Mouse (Mus musculus) common myeloid progenitor, adult 5-6 weeks (primary cell): ENCODE results near the gene Rybp. TPM values are rescaled to one million over a fixed set of nuclear protein-coding genes. Genes with fewer than 3 reads are reported as not detected.

ENCODE experiments used
- ATAC-seq: replicated peaks from 2 replicates; pipeline ENCODE4 v1.8.0; 2016; ENCODE audit warnings: low read depth, mild to moderate bottlenecking, moderate TSS enrichment, inconsistent platforms; ENCODE audit not compliant: poor library complexity, severe bottlenecking
- total RNA-seq: library from RNA; stranded (forward); fragments of 200-1000, 187-1606 nt; gene quantifications from 2 replicates; pipeline ENCODE4 v1.2.3, GENCODE M21; 2017

Gene Rybp
- total RNA-seq, 1 experiment from 2014 or later, result 56.1 TPM

DNA sequence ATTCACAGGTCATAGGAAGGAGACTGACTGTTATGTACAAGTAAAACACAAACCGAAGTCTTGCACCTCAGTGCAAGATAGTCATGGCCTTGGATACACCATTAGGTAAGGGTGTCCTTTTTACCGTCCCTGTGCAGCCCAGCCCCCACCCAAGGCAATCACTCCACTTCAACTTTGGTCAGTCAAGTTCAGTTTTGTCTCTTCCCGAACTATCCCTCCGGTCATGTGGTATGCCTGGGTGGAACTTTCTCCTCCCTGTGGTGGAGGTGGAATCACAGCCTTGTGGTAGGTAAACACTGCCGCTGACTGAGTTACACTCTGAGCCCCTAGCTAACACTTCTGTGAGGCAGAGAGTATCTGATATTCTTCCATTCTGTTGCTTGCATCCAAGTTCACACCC is 1.8 kb upstream of the Rybp start:
- no peak for ATAC-seq

DNA sequence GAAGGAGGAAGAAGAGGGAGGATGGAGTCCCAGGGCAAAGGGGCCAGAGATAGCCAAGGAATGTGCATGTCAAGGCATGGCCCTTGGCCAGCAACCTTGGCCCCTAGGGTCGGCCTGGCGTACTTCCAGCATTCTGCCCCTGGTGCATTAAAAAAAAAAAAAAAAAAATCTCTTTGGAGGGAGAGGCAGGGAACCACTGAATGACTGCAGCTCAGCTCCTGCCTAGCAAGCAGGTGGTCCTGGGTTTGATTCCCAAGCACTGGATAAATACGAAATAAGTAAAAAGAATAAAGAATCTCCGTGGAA is 1.4 kb upstream of the Rybp start:
- ATAC-seq, result no peak

DNA sequence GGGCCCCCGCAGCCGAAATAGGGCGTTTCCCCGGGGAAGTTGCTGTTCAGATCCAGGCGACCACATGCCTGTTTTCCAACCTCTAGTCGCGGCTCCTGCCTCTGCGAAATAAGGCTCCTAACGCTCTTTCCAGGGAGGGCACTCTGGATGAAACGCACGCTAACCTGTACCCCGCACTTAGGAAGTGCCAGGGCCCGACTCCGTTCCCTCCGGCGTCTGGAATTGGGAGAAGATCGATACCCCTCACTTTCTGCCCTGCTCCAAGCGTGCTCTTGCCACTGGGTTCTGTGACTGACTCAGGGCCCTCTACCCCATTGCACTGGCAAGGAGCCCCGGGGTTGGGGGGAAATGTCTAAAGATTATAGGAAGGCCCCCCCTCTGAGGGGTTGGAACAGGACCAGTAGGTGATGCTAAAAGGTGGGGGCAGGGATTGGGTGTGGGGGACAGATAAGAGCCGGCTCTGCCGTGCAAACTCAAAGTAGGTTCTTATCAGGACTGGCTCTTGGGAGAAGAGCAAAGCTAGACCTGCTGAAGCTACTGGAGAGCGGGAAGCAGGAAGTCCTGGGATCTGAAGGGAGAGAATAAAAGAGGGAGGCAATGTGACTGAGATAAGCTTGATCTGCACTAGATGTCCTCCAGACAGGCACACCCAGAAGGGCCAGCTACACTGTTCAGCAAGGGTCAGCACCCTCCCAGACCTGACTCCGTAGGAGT is 888 bp upstream of the Rybp start:
- ATAC-seq, result peak; percentile 26

DNA sequence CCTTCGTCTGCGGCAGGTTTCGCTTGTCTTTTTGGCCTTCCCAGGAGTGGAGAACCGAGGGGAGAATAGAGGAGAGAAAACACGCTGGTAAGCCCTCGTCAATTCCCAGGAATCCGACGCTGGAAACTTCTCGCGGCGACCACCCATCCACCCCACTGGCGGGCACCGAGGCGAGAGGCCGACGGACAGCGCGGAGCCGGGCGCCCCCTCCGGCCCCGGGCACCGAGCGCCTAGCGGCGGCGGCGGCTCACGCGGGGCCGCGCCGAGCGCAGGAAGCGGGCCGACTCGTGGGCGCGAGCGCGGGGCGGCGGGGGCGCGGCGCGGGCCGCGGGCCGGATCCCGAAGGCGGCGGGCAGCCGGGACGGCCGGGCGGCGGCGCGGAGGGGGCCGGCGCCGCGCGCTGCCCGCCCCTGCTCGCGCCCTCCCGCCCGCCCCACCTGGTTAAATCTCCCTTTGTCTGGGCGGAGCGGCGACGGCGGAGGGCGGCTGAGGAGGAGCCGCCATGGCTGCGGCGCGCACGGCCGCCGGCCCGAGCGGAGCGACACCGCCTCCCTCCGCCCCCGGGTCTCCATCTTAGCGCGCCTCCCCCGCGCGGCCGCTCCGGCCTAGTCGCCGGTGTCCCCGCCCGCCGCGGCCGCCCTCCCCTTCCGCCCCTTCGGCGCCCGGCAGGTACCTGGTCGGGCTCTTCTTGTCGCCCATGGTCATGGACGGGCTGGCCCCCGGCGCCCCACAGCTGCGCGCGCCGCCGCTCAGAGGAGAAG is 532 bp downstream of the Rybp start:
- ATAC-seq, result peak; percentile 15; the same call in 1 of the 2 replicates

DNA sequence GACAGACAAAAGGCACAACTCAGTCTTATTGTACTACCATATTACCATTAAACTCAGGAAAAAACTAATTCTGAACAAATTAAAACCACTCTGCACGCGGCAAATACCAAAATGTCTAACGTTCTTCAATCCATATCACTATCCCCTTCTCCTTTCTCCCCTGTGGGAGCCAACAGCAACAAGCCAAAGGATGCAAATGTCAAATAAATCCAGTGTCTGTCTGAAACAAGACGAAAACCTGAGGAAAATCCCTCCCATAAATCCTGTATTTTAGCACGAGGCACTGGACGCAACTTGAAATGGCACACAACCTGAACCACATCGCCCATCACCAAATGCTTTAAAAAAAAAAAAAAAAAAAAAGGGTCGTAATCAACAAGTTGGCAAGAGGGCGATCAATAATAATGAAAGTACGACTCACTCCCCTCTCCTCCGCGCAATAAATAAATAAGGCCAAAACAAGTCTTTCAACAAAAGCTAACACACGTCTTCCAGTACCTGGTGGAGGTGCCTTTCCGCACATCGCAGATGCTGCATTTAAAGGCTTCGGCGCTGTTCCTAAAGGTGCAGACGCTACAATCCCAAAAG is 1.2 kb downstream of the Rybp start:
- no peak for ATAC-seq

DNA sequence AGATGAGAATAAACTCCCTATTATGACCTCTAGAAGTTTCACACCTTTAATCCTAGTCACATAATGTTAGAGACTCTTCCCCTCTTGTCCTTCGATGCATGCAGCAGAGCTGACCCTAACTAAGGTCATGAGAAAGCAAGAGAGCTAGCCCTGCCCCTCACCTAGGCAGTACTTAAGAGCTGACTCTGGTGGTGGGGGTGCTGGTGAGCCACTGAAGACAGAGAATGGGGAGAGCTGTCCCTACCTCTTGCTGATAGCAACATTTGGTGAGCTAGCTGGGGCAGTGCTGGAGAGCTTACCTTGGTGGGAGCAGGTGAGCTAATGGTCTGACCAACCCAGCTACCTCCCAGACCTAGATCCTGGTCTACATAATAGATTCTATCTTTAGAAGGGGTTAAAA is 8.4 kb downstream of the Rybp start:
- ATAC-seq, result no peak

DNA sequence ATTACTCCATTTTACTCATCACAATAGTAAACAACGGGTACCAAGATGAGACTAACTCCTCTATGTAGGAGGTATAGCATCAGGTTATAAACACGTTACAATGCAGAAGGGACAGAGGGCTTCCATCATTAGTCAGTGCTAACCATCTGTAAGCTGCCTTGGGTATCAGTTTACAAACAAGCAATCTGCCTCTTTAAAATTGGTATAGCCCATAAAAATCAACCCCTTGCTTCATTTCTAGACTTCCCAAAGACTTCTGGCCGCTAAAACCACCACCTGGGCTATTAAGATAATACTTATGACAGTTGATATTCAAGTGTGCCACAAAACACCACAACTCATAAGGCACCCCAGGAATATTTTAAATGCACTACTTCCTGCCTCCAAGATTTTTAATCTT is 10.9 kb downstream of the Rybp start:
- ATAC-seq, result no peak

DNA sequence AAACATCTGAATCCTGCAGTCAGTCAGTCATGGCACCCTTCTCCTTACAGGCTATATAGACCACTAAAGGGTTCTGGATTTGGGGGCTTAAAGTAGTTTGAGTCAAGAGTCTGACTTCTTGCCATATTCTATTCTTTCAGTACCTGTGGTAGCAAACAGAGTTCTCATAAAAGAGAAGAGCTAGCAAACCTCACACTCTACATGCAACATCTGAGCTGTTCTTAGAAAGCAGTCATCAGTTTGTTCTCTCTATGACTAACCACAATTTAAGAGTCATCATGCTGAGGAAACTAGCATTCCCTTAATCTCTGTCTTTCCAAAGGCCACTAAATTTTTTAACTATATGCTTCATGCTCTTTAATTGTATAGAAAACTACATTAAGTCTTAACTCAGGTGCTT is 11.6 kb downstream of the Rybp start:
- no peak for ATAC-seq

DNA sequence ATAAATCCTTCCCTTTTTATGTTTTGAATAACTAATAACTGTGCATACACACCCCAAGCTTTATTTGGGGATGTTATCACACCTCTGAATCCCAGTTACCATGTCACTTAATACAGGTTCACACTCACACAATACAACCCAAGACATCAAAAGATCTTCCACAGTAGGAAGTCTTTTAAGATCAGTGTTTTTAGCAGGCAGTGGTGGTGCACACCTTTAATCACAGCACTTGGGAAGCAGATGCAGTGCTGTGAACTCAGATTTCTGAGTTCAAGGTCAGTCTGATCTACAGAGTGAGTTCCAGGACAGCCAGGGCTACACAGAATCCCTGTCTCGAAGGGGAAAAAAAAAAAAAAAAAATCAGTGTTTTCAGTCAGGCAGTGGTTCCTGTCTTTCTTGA is 13.7 kb downstream of the Rybp start:
- no peak for ATAC-seq

DNA sequence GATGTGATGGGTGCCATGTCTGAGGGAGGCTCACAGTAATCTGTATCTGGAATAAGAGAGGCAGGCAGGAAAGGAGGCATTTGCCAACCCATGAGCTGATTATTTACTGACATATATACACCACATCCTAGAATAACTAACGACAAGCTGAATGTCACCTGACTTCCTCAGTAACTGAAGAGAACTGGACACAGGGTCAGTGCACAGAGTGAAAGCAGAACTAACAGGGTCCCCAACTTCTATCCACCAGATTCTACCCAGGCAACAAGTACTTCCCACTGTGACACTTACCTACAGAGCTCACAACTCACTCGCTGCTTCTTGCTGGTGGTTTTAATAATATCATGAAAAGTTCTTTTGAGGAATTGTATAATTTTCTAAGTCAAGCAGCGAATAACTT is 15.3 kb downstream of the Rybp start:
- ATAC-seq, result peak; percentile 80

DNA sequence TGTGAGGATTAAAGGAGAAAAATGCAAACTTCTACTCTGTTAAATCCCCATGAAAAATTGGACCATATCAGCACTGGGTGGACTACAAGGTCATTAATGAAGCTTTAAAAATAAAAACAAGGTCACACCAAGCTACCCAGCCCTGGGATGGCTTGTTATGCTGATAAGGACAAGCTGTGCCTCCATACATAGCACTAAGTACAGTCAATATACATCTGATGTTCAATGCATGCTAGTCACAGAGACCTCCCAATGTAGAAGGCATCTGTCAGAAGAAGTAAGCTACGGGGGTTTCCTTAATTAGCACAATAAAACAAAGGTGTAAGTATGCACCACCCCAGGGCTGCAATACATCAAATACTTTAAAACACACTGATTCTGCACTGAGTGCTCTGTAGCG is 16.5 kb downstream of the Rybp start:
- ATAC-seq, result no peak

DNA sequence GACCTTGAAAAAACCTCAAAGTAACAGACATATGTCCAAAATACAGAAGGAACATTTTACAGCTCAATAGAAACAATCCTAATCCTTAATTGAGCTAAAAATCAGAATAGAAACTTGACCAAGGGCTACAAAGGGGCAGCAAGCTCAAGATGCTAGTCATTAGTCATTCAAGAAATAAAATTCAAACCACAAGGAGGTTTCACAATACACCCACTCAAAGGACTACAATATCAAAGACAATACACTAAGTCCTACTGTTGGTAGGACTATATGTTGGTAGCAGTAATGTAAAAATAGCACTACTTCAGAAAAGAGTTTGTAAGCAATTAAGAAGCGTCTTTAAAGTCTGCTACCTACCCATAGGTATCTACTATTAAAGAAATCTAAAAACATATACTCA is 27.7 kb downstream of the Rybp start:
- peak; percentile 45; the same call in 1 of the 2 replicates for ATAC-seq

DNA sequence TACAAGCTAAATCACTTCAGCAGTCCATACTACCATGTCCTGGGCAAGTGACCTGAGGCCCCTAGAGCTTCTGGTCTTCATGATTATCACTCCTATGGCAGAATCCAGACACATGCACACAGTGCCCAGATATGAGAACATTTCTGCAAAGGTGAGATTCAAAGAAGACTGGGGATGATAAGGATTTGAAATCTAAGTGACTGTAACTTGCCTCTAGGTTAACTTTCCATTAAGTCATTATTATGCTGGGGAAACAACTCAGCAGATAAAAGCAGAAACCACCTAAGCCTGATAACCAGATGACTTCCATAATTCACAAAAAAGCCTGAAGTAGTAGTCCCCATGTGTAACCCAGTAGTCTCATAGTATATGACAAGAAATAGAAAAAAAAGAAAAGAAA is 29.0 kb downstream of the Rybp start:
- ATAC-seq, result peak; percentile 59

DNA sequence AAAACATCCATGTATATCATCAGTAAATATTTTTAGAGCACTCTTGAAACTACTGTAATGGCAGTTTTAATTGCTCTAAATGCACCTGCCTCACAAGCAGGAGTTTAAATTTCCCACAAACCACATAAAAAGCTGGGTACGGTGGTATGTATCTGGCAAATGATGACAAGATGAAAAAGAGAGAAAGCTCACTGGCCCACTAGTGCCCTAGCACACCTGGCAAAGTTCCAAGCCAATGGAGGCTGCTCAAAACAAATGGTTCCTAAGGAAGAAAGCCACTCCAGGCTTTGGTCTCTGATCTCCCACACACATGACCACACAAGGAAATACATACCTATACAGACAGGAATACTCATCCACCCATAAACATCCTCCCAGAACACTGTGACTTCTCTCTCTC is 31.9 kb downstream of the Rybp start:
- no peak for ATAC-seq

DNA sequence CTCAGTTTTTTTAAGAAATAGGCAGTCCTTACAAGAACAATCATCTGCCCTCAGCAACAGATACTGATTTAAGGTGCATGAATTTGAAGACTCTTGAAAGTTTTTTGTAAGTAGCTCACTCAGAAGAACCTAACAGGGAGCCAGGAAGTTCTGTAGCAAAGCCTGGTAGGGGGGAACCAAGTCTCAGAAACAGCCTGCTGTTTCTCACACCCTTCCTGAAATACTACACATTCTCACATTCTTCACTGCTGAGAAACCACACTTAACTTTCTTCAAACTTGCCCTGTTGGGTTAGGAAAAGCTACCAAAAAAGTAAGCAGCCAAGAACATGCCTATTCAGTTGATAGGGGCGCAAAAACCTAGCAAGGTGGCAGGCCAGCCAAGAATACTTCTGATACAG is 32.6 kb downstream of the Rybp start:
- no peak for ATAC-seq

DNA sequence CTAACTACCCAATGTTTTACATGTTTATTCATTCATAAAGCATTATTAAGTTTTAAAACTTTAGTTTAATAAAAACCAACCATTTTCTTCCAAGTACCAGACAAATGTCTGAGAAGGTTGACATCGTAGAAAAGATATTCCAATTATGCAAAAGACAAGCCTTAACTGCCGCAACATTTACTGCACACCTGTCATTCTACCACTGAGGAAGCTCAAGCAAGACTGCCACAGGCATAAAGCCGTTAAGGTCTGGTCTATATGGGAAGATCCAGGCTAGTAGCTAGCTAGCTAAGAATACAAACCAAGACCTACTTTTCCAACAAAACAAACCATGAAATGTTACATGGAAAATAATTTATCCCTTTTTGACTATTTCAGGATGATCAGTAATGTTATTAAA is 42.8 kb downstream of the Rybp start:
- no peak for ATAC-seq

DNA sequence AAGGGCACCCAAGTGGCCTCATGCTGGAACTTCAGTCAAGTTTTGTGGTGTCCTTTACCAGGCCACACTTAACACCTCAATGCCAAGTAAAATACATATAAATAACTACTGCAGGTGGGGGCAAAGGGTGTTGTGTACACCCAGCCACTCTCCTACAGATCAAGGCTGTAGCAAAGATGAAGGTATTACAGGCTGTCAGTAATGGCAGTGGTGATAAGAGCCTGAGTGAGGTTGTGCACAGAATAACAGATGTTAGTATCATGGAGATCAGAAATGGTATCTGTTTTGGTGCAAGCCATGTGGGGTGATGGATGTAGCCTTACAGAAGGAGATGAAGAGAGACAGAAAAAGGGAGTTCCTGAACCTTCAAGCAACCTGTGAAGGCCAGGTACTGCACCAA is 52.2 kb downstream of the Rybp start:
- 0 out of 2 replicates have a peak, but pooled peaks have one; percentile 39 for ATAC-seq

DNA sequence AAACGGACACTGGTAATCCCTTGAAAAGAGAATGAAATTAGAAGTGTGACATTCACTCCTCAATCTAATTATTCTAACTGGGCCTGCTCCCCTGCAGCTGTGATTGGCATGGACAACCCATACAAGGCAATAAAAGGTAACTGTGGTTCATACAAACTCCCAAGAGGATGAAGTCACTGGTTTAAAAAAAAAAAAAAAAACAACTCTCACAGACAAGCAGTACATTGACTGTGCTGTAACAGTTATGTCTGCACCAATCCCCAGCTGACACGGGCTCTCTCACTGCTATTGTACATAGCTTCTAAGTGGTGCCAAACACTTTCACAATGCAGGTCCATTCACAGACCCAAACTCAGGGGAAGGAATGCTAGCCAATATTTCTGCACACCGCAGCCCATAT is 53.8 kb downstream of the Rybp start:
- no peak for ATAC-seq

DNA sequence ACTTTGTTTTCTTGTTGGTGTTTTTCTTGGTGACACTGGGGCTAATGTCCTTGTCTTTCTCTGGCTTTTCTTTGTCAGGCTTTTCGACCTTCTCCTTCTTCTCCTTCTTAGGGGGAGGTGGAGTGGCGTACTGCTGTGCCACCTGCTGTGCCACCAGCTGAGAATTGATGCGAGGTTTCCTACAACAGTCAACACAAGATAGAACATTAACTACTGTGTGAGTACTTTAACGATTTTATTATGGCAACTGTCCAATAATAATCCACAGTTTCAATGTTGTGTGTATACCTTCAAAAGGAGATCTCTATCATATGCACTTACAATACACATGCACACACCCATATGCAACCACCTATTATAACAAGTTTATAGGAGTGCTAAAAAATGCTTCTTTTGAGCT is 54.2 kb downstream of the Rybp start:
- no peak for ATAC-seq

DNA sequence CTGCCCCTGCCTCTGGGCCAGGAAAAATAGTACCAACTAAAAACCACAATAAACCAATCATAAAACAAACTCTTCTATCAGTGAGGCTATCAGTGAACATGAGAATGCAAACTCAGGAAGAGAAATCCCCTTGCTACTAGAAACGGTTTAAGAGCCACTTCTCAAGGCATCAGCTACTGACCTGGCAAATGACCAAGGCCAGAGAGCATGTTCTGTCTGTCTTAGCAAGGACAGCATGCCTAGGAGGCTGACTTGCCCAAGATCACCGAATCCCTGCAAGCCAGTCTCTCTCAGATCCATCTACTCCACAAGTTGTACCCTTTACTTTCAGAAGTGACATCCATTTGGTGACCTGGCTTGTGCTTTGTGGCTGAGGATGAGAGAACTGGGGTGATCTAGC is 61.1 kb downstream of the Rybp start:
- no peak for ATAC-seq

DNA sequence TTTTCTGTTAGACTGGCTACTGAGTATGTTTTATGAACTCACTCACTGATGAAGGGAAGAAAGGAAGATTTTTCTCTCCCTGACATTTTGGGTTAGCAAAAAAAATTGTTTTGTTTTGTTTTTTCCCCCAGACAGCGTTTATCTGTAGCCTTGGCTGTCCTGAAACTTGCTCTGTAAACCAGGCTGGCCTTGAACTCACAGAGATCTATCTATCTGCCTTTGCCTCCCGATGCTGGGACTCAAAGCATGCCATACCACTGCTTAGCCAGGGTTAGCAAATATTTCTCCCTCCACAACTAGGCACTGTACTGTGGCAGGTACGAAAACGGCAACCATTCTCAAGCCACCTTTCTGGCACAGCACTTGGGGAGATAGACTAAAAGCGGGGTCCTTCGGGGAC is 63.4 kb downstream of the Rybp start:
- ATAC-seq, result no peak

DNA sequence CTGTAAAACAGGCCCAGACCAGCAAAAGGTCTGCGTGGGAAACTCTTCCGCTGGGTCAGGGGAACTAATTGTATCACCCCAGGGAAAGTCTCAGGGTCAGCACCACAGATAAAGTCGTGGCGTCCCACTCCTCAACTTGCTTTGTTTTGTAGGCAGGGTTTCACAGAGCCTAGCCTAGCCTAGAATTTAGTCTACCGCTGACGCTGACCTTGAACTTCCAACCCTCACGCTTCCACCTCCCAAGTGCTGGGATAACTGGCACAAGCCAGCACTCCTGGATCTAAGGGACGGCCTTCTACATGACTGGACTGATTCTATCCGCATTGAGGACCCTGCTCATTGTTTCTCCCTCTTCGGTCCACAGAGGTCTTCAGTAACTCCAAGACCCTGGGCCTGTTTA is 63.9 kb downstream of the Rybp start:
- ATAC-seq, result no peak
